Mouse (Mus musculus) heart, embryonic 14.5 days (tissue): Measurements from ENCODE around the gene Ulk4. TPM values are rescaled to one million over a fixed set of nuclear protein-coding genes. Genes with fewer than 3 reads are reported as not detected.

Experiments
- ATAC-seq: fragments of 200-750 bp; cut with Nextera tagmentation; 2 replicates; pipeline ENCODE4 v1.8.0; 2017; ENCODE audit warnings: low read depth, moderate TSS enrichment; ENCODE audit not compliant: insufficient number of reproducible peaks, insufficient read depth, low FRiP score
- H3K27ac ChIP-seq, 2 experiments: fragments of 200-500 bp in 1 of 2; fragments of 300-500 bp in 1 of 2; sonication (generic) in 1 of 2; replicated peaks in 1 of 2; 2 replicates each; pipeline ENCODE4 v1.5.1; 2012 to 2014; ENCODE audit warnings: low read depth in 2 of 2, low read length in 2 of 2, control low read depth in 1 of 2, mild to moderate bottlenecking in 1 of 2, mixed read lengths in 1 of 2; ENCODE audit not compliant: control insufficient read depth in 1 of 2, insufficient read depth in 1 of 2
- H3K27me3 ChIP-seq: fragments of 300-500 bp; sonication (generic); 2 replicates; pipeline ENCODE4 v1.6.1; 2014; ENCODE audit warnings: mild to moderate bottlenecking, low read length, control low read depth; ENCODE audit not compliant: control insufficient read depth, insufficient read depth
- H3K36me3 ChIP-seq: fragments of 300-500 bp; sonication (generic); 2 replicates; pipeline ENCODE4 v1.6.1; 2014; ENCODE audit warnings: mild to moderate bottlenecking, control low read depth, low read length, mixed read lengths; ENCODE audit not compliant: control insufficient read depth, insufficient read depth
- H3K4me1 ChIP-seq, 2 experiments: fragments of 200-500 bp in 1 of 2; fragments of 300-500 bp in 1 of 2; sonication (generic) in 1 of 2; 2 replicates each; pipeline ENCODE4 v1.6.1; 2012 to 2014; ENCODE audit warnings: low read length in 2 of 2, control low read depth in 1 of 2, mixed read lengths in 1 of 2; ENCODE audit not compliant: control insufficient read depth in 2 of 2, insufficient read depth in 2 of 2
- H3K4me2 ChIP-seq: fragments of 300-500 bp; sonication (generic); 2 replicates; pipeline ENCODE4 v1.6.1; 2014; ENCODE audit warnings: mild to moderate bottlenecking, low read length
- H3K4me3 ChIP-seq, 2 experiments: fragments of 200-500 bp in 1 of 2; fragments of 300-500 bp in 1 of 2; sonication (generic) in 1 of 2; 2 replicates each; pipeline ENCODE4 v1.5.1; 2012 to 2014; ENCODE audit warnings: low read length in 2 of 2, mild to moderate bottlenecking in 2 of 2, control low read depth in 1 of 2, low read depth in 1 of 2, moderate library complexity in 1 of 2; ENCODE audit not compliant: control insufficient read depth in 1 of 2, insufficient read depth in 1 of 2
- H3K9ac ChIP-seq: fragments of 300-500 bp; sonication (generic); 2 replicates; pipeline ENCODE4 v1.6.1; 2014; ENCODE audit warnings: mild to moderate bottlenecking, low read length
- H3K9me3 ChIP-seq: fragments of 300-500 bp; sonication (generic); 2 replicates; pipeline ENCODE4 v1.6.1; 2016; ENCODE audit warnings: low read length, control low read depth; ENCODE audit not compliant: control insufficient read depth
- WGBS: fragments of 180-500 bp; shearing (Covaris S2); extraction: QIAGEN DNeasy Blood & Tissue Kit; methylation state at CpG from one replicate; pipeline ENCODE4 v1.1.7; 2014; 5-methylcytosine and 5-hydroxymethylcytosine counted together
- polyA plus RNA-seq: library from polyadenylated mRNA; unstranded; fragments of >200 nt; fragmentation: Nextera tagmentation; extraction: Ambion mirVana; gene quantifications from 2 replicates; pipeline ENCODE4 v1.2.1, GENCODE M21; 2014

Gene Ulk4
- polyA plus RNA-seq, 1 experiment from 2014 or later, result 95.4 TPM

DNA sequence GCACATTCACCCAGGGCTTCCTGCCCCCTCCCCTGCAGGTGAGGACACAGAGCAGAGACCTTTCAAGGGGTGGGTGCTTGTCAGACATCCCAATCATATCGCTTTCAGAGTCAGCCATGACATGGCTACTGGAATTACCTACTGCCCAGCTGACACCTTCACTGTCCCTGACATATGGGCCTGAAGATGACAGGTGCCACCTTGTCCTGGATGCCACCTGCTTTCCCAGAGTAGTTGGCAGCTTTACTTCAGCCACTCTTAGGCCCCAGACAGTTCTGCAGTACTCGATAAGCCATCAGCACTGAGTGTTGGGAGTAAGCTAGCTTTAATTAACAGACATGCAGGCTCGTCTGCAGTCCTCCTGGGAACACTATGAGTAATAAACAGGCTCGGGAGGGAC, 234.0 kb downstream of the Ulk4 start:
- H3K4me2 ChIP-seq, result no peak overlapping the region
- H3K4me3 ChIP-seq, result no peak overlapping the region
- no peak overlapping the region for H3K27ac ChIP-seq
- no peaks in the 10 kb centered on the region for H3K36me3 ChIP-seq
- H3K27me3 ChIP-seq, result no peaks in the 10 kb centered on the region
- no peaks in the 10 kb centered on the region for H3K9me3 ChIP-seq
- no peaks in the 10 kb centered on the region for H3K4me1 ChIP-seq
- no peak for ATAC-seq
- no peak overlapping the region for H3K9ac ChIP-seq
- 77% methylated on average over 4 of the region's 4 CpGs for WGBS

DNA sequence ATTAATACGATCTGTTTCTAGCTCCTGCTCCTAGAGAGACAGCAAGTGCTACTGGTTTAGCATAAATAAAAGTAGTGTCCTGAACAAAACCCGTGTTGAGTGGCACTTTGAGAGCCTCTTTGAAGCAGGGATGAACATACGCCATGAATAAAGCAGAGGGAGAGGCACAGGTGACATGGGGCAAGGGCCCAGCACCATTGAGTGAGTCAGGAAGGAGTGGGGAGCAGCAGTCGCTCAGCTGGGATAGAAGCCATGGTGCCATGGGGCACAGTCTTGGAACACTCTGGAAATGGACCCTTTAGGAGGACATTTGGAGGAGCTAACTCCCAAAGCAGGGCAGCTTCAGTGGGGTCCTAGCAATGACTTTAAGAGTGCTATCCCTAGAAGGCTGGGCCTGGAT, 238.6 kb downstream of the Ulk4 start:
- ATAC-seq, result no peak
- Histone ChIP-seq H3K9me3 (no peaks in the 10 kb centered on the region), H3K4me1 (no peaks in the 10 kb centered on the region), H3K4me3 (no peak overlapping the region), H3K27ac (no peak overlapping the region), H3K9ac (no peak overlapping the region), H3K36me3 (no peaks in the 10 kb centered on the region), H3K27me3 (no peaks in the 10 kb centered on the region), H3K4me2 (no peak overlapping the region)
- 79% methylated on average over 4 of the region's 4 CpGs for whole genome bisulfite sequencing

DNA sequence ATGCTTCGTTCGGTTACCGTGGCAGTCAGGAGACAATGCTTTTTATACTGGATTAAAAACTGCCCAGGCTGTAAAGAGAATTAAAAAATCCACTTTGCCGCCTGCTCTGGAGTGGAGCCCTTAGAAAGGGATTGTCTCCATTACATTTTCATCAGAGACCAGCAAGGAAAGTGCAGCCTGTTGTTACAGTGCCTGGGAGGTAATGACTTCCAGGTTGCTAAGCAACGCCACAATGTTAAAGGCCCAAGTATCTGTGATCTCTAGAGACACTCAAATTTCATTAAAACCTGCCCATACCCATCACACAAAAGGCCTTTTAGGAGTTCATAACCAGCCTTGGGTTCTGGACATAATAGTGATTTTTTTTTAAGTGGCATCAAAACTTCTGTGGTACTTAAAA, 239.0 kb downstream of the Ulk4 start:
- Histone ChIP-seq H3K4me1 (no peaks in the 10 kb centered on the region), H3K27me3 (no peaks in the 10 kb centered on the region), H3K36me3 (no peaks in the 10 kb centered on the region), H3K9me3 (no peaks in the 10 kb centered on the region), H3K4me3 (no peak overlapping the region), H3K4me2 (no peak overlapping the region), H3K9ac (no peak overlapping the region), H3K27ac (no peak overlapping the region)
- ATAC-seq, result no peak
- 79% methylated on average over 5 of the region's 5 CpGs for WGBS

DNA sequence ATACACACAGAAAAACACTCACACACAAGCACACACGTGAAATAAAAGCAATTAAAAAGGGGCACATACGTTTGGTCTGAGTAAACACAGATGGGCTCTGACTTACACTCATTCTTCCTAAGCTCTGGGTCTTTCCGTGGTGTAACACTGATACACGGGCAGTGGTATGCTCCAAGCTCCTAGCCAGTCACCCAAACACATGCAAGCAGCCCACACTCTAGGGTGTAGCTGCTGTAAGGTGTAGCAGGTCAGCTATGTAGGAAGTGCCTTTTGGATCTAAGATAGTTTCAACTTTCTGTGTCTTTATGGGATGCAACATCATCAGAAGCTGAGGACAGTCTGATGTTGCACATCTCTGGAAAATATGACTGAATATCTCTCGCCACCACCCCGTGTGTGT, 241.7 kb downstream of the Ulk4 start:
- H3K27ac ChIP-seq, result no peak overlapping the region
- no peaks in the 10 kb centered on the region for H3K27me3 ChIP-seq
- no peaks in the 10 kb centered on the region for H3K36me3 ChIP-seq
- 62% methylated on average over 6 of the region's 6 CpGs for WGBS
- H3K9ac ChIP-seq, result no peak overlapping the region
- no peaks in the 10 kb centered on the region for H3K9me3 ChIP-seq
- ATAC-seq, result no peak
- H3K4me1 ChIP-seq, result peaks cover 3 to 6% of the 10 kb centered on the region in 2 experiments; a peak in 3 of 4 replicates
- no peak overlapping the region for H3K4me2 ChIP-seq
- H3K4me3 ChIP-seq, result no peak overlapping the region

DNA sequence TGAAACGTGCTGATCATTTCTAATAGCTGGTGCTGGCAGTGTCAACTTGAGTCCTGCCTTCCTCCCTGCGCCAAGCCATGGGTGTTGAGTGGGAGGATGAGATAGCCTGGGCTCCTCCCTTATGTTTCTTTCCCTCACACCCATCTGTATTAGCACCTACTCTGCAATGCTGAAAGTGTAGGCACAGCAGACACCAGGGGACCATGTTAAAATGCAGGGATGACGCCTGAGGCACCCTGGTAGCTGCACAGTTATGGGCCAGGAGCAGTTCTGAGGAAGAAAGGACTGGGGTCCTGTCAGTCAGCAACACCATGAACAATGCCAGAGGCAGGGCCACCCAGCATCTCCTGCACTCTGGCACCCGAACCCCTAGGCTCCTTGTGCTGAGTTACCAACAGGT, 243.4 kb downstream of the Ulk4 start:
- Histone ChIP-seq H3K9ac (no peak overlapping the region), H3K4me2 (no peak overlapping the region), H3K27ac (no peak overlapping the region), H3K36me3 (no peaks in the 10 kb centered on the region), H3K4me1 (peaks cover 6 to 11% of the 10 kb centered on the region in 2 experiments), H3K4me3 (no peak overlapping the region), H3K9me3 (no peaks in the 10 kb centered on the region), H3K27me3 (no peaks in the 10 kb centered on the region)
- WGBS, result 64% methylated on average over 4 of the region's 4 CpGs
- ATAC-seq, result no peak

DNA sequence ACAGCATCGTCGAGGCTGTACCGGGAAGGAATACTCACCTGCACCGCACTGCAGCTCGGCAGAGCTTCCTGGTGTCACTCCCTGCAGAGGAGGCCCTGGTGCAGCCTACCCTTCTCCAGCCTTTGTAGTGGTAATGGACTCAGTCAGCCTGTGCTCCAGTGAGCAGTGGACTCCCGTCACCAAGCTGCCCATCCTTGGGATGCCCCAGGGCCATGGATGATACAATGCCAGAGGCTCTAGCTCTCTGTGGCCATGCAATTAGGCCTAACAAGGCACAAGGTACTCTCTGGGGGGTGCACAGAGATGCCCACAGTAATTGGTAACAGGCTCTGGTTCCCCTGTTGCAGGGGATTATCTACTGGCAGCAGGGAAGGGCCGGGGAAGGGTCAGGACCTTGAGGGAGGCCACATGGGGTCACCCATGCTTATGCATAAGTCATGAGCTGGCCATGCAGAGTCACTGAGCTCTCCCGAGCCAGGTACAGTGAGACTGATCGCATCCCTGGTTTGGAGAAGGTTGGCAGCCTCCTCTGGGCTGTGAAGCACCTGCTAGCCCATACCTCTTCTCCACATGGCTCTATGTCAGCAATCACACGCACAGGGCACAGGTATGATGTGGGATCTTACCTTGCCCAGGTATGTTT, 244.6 kb downstream of the Ulk4 start:
- Histone ChIP-seq H3K27me3 (no peaks in the 10 kb centered on the region), H3K27ac (no peak overlapping the region), H3K9ac (no peak overlapping the region), H3K36me3 (no peaks in the 10 kb centered on the region), H3K4me1 (peaks cover 6 to 11% of the 10 kb centered on the region in 2 experiments), H3K4me2 (no peak overlapping the region), H3K4me3 (no peak overlapping the region), H3K9me3 (no peaks in the 10 kb centered on the region)
- WGBS, result 79% methylated on average over 10 of the region's 10 CpGs
- no peak for ATAC-seq

DNA sequence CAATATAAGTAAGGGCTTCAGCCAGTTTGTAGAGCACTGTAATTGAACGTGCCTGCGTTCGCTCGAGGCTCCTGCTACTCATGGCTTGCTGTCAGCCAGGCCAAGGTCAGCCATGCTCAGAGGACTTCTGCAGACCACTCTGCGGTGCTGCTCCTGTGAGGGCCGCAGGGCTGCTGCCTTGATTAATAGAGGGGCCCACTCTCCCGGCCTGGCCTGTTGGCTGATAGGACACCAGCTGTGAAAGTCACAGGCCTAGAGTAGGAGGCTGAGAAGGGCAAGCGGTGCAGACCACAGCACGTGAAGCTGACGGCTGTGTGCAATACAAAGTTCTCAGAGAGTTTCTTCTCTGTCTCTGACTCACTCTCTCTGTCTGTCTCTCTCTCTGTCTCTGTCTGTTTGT, 246.0 kb downstream of the Ulk4 start:
- peak; percentile 39; the same call in 1 of the 2 replicates for ATAC-seq
- H3K9ac ChIP-seq, result peak overlapping the region; percentile 54; the same call in 1 of the 2 replicates
- no peaks in the 10 kb centered on the region for H3K27me3 ChIP-seq
- no peaks in the 10 kb centered on the region for H3K9me3 ChIP-seq
- WGBS, result 23% methylated on average over 10 of the region's 10 CpGs
- no peak overlapping the region for H3K4me2 ChIP-seq
- no peak overlapping the region for H3K4me3 ChIP-seq
- no peaks in the 10 kb centered on the region for H3K36me3 ChIP-seq
- peaks cover 6 to 11% of the 10 kb centered on the region in 2 experiments for H3K4me1 ChIP-seq
- peak overlapping the region in 1 of 2 experiments; percentile 57; a peak in 2 of 4 replicates for H3K27ac ChIP-seq

DNA sequence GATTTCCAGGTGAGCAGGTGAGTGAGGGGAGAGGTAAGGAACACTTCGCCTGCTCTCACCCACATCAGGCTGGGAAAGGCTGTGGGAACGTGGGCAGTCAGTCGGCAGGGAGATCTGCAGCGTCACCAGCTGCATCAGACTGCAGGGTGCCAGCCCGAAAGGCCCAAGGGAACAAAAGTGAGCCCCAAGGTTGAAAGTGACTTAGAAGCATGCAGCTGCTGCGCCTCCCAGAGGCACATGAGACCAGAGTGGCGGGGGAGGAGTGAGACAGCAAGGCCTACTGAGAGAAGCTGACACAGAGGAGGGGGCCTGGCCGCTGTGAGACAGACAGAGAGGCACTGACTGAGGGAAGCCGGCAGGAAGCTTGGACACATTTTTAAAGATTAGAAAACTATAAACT, 247.2 kb downstream of the Ulk4 start:
- no peaks in the 10 kb centered on the region for H3K27me3 ChIP-seq
- 60% methylated on average over 9 of the region's 9 CpGs for WGBS
- ATAC-seq, result no peak

More for the DNA sequence above, 247.2 kb downstream of the Ulk4 start:
- Histone ChIP-seq H3K4me1 (peaks cover 6 to 11% of the 10 kb centered on the region in 2 experiments), H3K27ac (no peak overlapping the region), H3K36me3 (no peaks in the 10 kb centered on the region), H3K4me3 (no peak overlapping the region), H3K9me3 (no peaks in the 10 kb centered on the region), H3K9ac (no peak overlapping the region), H3K4me2 (no peak overlapping the region)
